In genomic region chr9:121315901-121316595, GRCm38 (mm10) we compare ENCODE assay signal across 9 mouse cellular contexts. TPM values are rescaled to one million over a fixed set of nuclear protein-coding genes. Genes with fewer than 3 reads are reported as not detected.
DNase-seq lines count a peak whose midpoint lies in the region; ATAC-seq and TF ChIP-seq lines count a peak whose summit lies in the region.
"Had no signal": no experiment of that assay in that cellular context is flagged by ENCODE, and none has a peak within 500 bp of the region (broad histone marks: within the 10 kb centered on the region; RNA-seq: fewer than 3 reads in every experiment).

No protein-coding gene starts in this region.

- H3K4me3 ChIP-seq in lung, postnatal 0 days (ENCODE audit: low read depth, low read length), result no peak overlapping the region
- H3K4me3 ChIP-seq in forebrain, embryonic 13.5 days, result no peak overlapping the region
- no peak overlapping the region for H3K4me3 ChIP-seq in hindbrain, postnatal 0 days (ENCODE audit: low read length)
- no peak overlapping the region for H3K4me3 ChIP-seq in neural tube, embryonic 14.5 days (ENCODE audit: low read depth, low read length)

- peak overlapping the region; percentile 94 for H3K27ac ChIP-seq in lung, postnatal 0 days (ENCODE audit: low read length)
- H3K27ac ChIP-seq in forebrain, embryonic 13.5 days, result peak overlapping the region; percentile 79
- peak overlapping the region; percentile 67 for H3K27ac ChIP-seq in hindbrain, postnatal 0 days
- peak overlapping the region; percentile 55 for H3K27ac ChIP-seq in neural tube, embryonic 14.5 days (ENCODE audit: low read depth, low read length)

- H3K9me3 ChIP-seq in lung, postnatal 0 days (ENCODE audit: low read length), result no peaks in the 10 kb centered on the region
- H3K9me3 ChIP-seq in forebrain, embryonic 13.5 days (replicated peaks), result no peaks in the 10 kb centered on the region
- H3K9me3 ChIP-seq in hindbrain, postnatal 0 days (ENCODE audit: low read length), result no peaks in the 10 kb centered on the region
- no peaks in the 10 kb centered on the region for H3K9me3 ChIP-seq in neural tube, embryonic 14.5 days (ENCODE audit: control insufficient read depth, low read length)

- H3K27me3 ChIP-seq in lung, postnatal 0 days (replicated peaks; ENCODE audit: insufficient read depth, low read length), result no peaks in the 10 kb centered on the region
- no peaks in the 10 kb centered on the region for H3K27me3 ChIP-seq in forebrain, embryonic 13.5 days
- no peaks in the 10 kb centered on the region for H3K27me3 ChIP-seq in hindbrain, postnatal 0 days (ENCODE audit: insufficient read depth, low read length)
- no peaks in the 10 kb centered on the region for H3K27me3 ChIP-seq in neural tube, embryonic 14.5 days (ENCODE audit: control insufficient read depth, insufficient read depth, low read length)

- no peaks in the 10 kb centered on the region; the same call in 1 of the 2 replicates for H3K36me3 ChIP-seq in lung, postnatal 0 days (ENCODE audit: insufficient read depth, low read length)
- H3K36me3 ChIP-seq in forebrain, embryonic 13.5 days (ENCODE audit: poor library complexity, severe bottlenecking), result peaks cover 8% of the 10 kb centered on the region
- H3K36me3 ChIP-seq in hindbrain, postnatal 0 days (ENCODE audit: insufficient read depth, low read length), result no peaks in the 10 kb centered on the region
- no peaks in the 10 kb centered on the region for H3K36me3 ChIP-seq in neural tube, embryonic 14.5 days (ENCODE audit: control insufficient read depth, insufficient read depth, low read length)

- ATAC-seq in lung, postnatal 0 days, result no peak
- no peak for ATAC-seq in forebrain, embryonic 13.5 days
- no peak for ATAC-seq in hindbrain, postnatal 0 days
- ATAC-seq in neural tube, embryonic 14.5 days (ENCODE audit: low read depth), result no peak
- ATAC-seq in cerebellum, adult (ENCODE audit: insufficient number of reproducible peaks, low FRiP score, low TSS enrichment), result no peak

- 75% methylated on average over 4 of the region's 4 CpGs for WGBS in lung, postnatal 0 days
- WGBS in forebrain, embryonic 13.5 days, result 48% methylated on average over 4 of the region's 4 CpGs
- 50% methylated on average over 4 of the region's 4 CpGs for WGBS in hindbrain, postnatal 0 days
- WGBS in neural tube, embryonic 14.5 days, result 56% methylated on average over 4 of the region's 4 CpGs

- H3K9ac ChIP-seq in lung, postnatal 0 days (replicated peaks; ENCODE audit: low read depth), result no peak overlapping the region
- no peak overlapping the region for H3K9ac ChIP-seq in forebrain, embryonic 13.5 days
- no peak overlapping the region for H3K9ac ChIP-seq in hindbrain, postnatal 0 days (replicated peaks; ENCODE audit: low read length)
- no peak overlapping the region for H3K9ac ChIP-seq in neural tube, embryonic 14.5 days (replicated peaks; ENCODE audit: low read depth, low read length)

- no peak for TF ChIP-seq CTCF in lung, postnatal 0 days (IDR thresholded peaks at IDR 0.05)
- no peak for TF ChIP-seq CTCF in hindbrain, postnatal 0 days (IDR thresholded peaks at IDR 0.05; ENCODE audit: low read depth)

- H3K4me2 ChIP-seq in lung, postnatal 0 days (replicated peaks; ENCODE audit: low read depth, low read length), result no peak overlapping the region
- H3K4me2 ChIP-seq in forebrain, embryonic 13.5 days, result no peak overlapping the region
- no peak overlapping the region for H3K4me2 ChIP-seq in hindbrain, postnatal 0 days (ENCODE audit: low read depth, low read length)
- H3K4me2 ChIP-seq in neural tube, embryonic 14.5 days (ENCODE audit: low read depth, low read length), result no peak overlapping the region

- H3K4me1 ChIP-seq in lung, postnatal 0 days (ENCODE audit: insufficient read depth, low read depth, low read length), result peaks cover 22% of the 10 kb centered on the region
- H3K4me1 ChIP-seq in forebrain, embryonic 13.5 days, result peaks cover 80% of the 10 kb centered on the region
- H3K4me1 ChIP-seq in hindbrain, postnatal 0 days (ENCODE audit: insufficient read depth, low read length), result peaks cover 52% of the 10 kb centered on the region
- H3K4me1 ChIP-seq in neural tube, embryonic 14.5 days (ENCODE audit: control insufficient read depth, insufficient read depth, low read length), result peaks cover 51% of the 10 kb centered on the region

- no peak for DNase-seq in lung, postnatal 0 days (ENCODE audit: low spot score)
- no peak for DNase-seq in lung, postnatal 4 days
- no peak for DNase-seq in hindbrain, postnatal 0 days (ENCODE audit: low spot score)
- DNase-seq in T-cell, adult 2 months (ENCODE audit: low spot score), result no peak
- DNase-seq in thymus, postnatal 36 days, result no peak
- DNase-seq: thymus, adult 18-20 months had no signal

- TF ChIP-seq EP300 in lung, postnatal 0 days (IDR thresholded peaks at IDR 0.05), result no peak

RNA-seq across cellular contexts. Expression of gene Trak1, which starts 18.7 kb away (rescaled TPM):
- polyA plus RNA-seq in lung, postnatal 0 days (2015; fragmentation: Nextera tagmentation; extraction: Ambion mirVana), result 27.1 and 28.6 TPM in 2 replicates
- 49.7 and 49.9 TPM in 2 replicates for polyA plus RNA-seq in forebrain, embryonic 13.5 days (2015; fragmentation: Nextera tagmentation; extraction: Ambion mirVana)
- total RNA-seq in hindbrain, postnatal 0 days (2014; rRNA removed), result 129 and 170 TPM in 2 replicates
- 55.7 and 57.8 TPM in 2 replicates for polyA plus RNA-seq in hindbrain, postnatal 0 days (2015; fragmentation: Nextera tagmentation; extraction: Ambion mirVana)
- 58.6 and 60.0 TPM in 2 replicates for polyA plus RNA-seq in neural tube, embryonic 14.5 days (2014; fragmentation: Nextera tagmentation; extraction: Ambion mirVana)

RNA-seq across cellular contexts. Expression of gene Ulk4, which starts 39.1 kb away (rescaled TPM):
- 117 and 122 TPM in 2 replicates for polyA plus RNA-seq in lung, postnatal 0 days (2015; fragmentation: Nextera tagmentation; extraction: Ambion mirVana)
- 164 and 177 TPM in 2 replicates for polyA plus RNA-seq in forebrain, embryonic 13.5 days (2015; fragmentation: Nextera tagmentation; extraction: Ambion mirVana)
- 8.9 and 20.0 TPM in 2 replicates for total RNA-seq in hindbrain, postnatal 0 days (2014; rRNA removed)
- 76.3 and 80.8 TPM in 2 replicates for polyA plus RNA-seq in hindbrain, postnatal 0 days (2015; fragmentation: Nextera tagmentation; extraction: Ambion mirVana)
- polyA plus RNA-seq in neural tube, embryonic 14.5 days (2014; fragmentation: Nextera tagmentation; extraction: Ambion mirVana), result 65.5 and 86.7 TPM in 2 replicates
